Mouse (Mus musculus): Measurements from ENCODE around the gene Gal3st2c.

- TF ChIP-seq POLR2A (IDR thresholded peaks at IDR 0.05; ENCODE audit: borderline replicate concordance, low read depth, low read length) (no peak), CTCF (IDR thresholded peaks at IDR 0.05; ENCODE audit: low read depth, low read length) (no peak)
Observed at GRCm38 (mm10) chr1:93988786-93989185, 1.5 kb upstream of the Gal3st2c start.

Data from bone marrow macrophage, adult 2 months (primary cell).